ENCODE assay signal across 7 mouse cellular contexts in the genomic region with DNA sequence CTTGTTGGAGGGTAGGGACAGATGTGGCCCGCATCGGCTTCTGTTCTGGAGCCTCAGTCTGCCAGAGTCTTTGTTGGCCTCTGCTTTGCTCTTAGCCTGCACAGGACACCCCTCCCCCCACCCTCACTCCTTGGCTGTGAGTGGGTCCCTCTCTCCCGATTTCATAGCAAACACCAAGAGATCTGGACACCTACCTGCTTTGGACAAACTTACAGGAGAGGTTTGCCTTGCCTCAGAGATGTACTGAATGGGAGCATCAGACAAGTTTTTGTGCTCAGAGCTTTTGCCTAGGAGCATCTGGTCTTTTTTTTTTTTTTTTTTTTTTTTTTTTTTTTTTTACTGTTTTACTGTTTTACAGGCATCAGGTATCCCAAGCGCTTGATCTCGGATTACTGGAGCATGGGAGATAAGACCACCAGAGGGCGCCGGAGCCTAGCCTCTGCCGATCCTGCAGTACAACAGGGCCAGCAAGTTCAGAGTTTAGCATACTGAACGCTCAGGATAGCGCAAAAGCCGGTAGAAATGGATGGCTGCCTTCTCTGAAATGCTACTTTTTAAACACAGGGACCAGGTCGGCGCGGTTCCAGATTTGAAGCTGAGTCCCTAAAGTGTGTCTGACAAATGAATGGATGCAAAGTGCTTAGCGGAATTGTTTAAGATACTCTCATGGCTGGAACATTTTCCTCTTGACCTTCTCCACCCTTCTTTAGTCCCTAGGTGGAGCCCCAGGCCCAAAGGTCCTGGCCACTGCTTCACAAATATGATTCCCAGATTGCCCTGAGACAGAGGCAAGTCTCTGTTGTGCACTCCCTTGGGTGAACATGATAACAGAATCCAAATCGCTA. TPM values are rescaled to one million over a fixed set of nuclear protein-coding genes. Genes with fewer than 3 reads are reported as not detected.
DNase-seq lines count a peak whose midpoint lies in the region; ATAC-seq lines count a peak whose summit lies in the region.

No protein-coding gene starts in this region.

- H3K4me2 ChIP-seq in intestine, embryonic 16.5 days (ENCODE audit: low read depth, low read length) = 0 out of 2 replicates have a peak overlapping the region, but pooled peaks have one; percentile 18

- 6% methylated on average over 16 of the region's 16 CpGs for WGBS in intestine, embryonic 16.5 days

- H3K9ac ChIP-seq in intestine, embryonic 16.5 days (ENCODE audit: low read depth, low read length) = no peak overlapping the region

- H3K9me3 ChIP-seq in intestine, embryonic 16.5 days (ENCODE audit: control insufficient read depth, low read length) = no peaks in the 10 kb centered on the region

- no peaks in the 10 kb centered on the region for H3K36me3 ChIP-seq in intestine, embryonic 16.5 days (ENCODE audit: control insufficient read depth, insufficient read depth, low read length)

- intact Hi-C loops in left cerebral cortex, postnatal 14 days (cut with DNase I) = loop anchor here (1.0 to 5.0 kb wide), 2 partner anchors 400 to 600 kb away; no protein-coding TSS in a partner anchor

- peak; percentile 76 for ATAC-seq in intestine, embryonic 16.5 days

- H3K4me1 ChIP-seq in intestine, embryonic 16.5 days (ENCODE audit: control insufficient read depth, insufficient read depth, low read length) = peaks cover 12% of the 10 kb centered on the region

- no peak overlapping the region for H3K27ac ChIP-seq in intestine, embryonic 16.5 days (ENCODE audit: low read length)

- DNase-seq in adrenal gland, postnatal 10 days = peak; percentile 91
- DNase-seq in embryo, embryonic 11 days = peak; percentile 91
- DNase-seq in gastrocnemius, postnatal 4 days (ENCODE audit: low spot score in 2 of 2) = peak; percentile 80 to 87
- peak; percentile 90 to 94 for DNase-seq in left cerebral cortex, postnatal 14 days (ENCODE audit: low spot score in 2 of 2)
- DNase-seq in mesoderm, embryonic 11.5 days (ENCODE audit: low read depth, low spot score) = peak; percentile 92
- peak; percentile 77 for DNase-seq in skeletal muscle tissue, adult 2 months (ENCODE audit: low read depth, low spot score)

- H3K27me3 ChIP-seq in intestine, embryonic 16.5 days (replicated peaks; ENCODE audit: control insufficient read depth, insufficient read depth, low read length) = peaks cover 15% of the 10 kb centered on the region

- 0 out of 2 replicates have a peak overlapping the region, but pooled peaks have one; percentile 6 for H3K4me3 ChIP-seq in intestine, embryonic 16.5 days (ENCODE audit: low read length)

RNA-seq across cellular contexts. Expression of a gene that starts 1.5 kb away (rescaled TPM):
- 100 to 1,000 TPM; 113 to 126 TPM for total RNA-seq in adrenal gland, postnatal 10 days (2021)
- 100 to 1,000 TPM; 102 to 105 TPM for total RNA-seq in gastrocnemius, postnatal 4 days (2021)
- 116 and 120 TPM in 2 replicates for polyA plus RNA-seq in intestine, embryonic 16.5 days (2015; fragmentation: Nextera tagmentation; extraction: Ambion mirVana)
- total RNA-seq in left cerebral cortex, postnatal 14 days (2021) = 10 to 100 TPM; 51.8 to 55.9 TPM
